Mouse (Mus musculus): ENCODE data around the gene Srsf2. TPM values are rescaled to one million over a fixed set of nuclear protein-coding genes. Genes with fewer than 3 reads are reported as not detected.
"Not testable (repeated sequence)": the region's sequence is repeated elsewhere in the genome, so short reads cannot be mapped to it uniquely, and the experiment has no call there.

Srsf2 gene
- 577 and 621 TPM in 2 replicates for polyA plus RNA-seq (2014; fragmentation: Nextera tagmentation; extraction: Ambion mirVana)

- peaks cover 5% of the 10 kb centered on the region for H3K36me3 ChIP-seq (ENCODE audit: control insufficient read depth, insufficient read depth, low read length)
- peak within 1 kb of the TSS; percentile 100 for H3K27ac ChIP-seq (ENCODE audit: low read depth, low read length)
- H3K4me3 ChIP-seq (ENCODE audit: low read depth, low read length) = peak within 1 kb of the TSS; percentile 90
- peak; percentile 88 for ATAC-seq (replicated peaks; ENCODE audit: insufficient number of reproducible peaks, low FRiP score, low TSS enrichment)
- H3K4me2 ChIP-seq = peak within 1 kb of the TSS; percentile 78
- H3K4me1 ChIP-seq (ENCODE audit: control insufficient read depth, insufficient read depth, low read length) = peaks cover 22% of the 10 kb centered on the region
- no peaks in the 10 kb centered on the region for H3K27me3 ChIP-seq (ENCODE audit: control insufficient read depth, insufficient read depth, low read length)
- peak within 1 kb of the TSS; percentile 98 for H3K9ac ChIP-seq (ENCODE audit: low read depth, low read length)
- under 1% methylated on average over 74 of the region's 74 CpGs for WGBS (ENCODE audit: insufficient replicate concordance)
- H3K9me3 ChIP-seq (replicated peaks; ENCODE audit: control insufficient read depth, low read length) = no peaks in the 10 kb centered on the region
Measured at GRCm38 (mm10) chr11:116852891-116853511, at the start of gene Srsf2. Gene Srsf2, minus strand, starts transcription at chr11:116853094.

GRCm38 (mm10) chr11:116902588-116902987 is 49.7 kb upstream of the Srsf2 start:
- H3K9me3 ChIP-seq (replicated peaks; ENCODE audit: control insufficient read depth, low read length); H3K4me1 ChIP-seq (ENCODE audit: control insufficient read depth, insufficient read depth, low read length); H3K9ac ChIP-seq (ENCODE audit: low read depth, low read length); H3K36me3 ChIP-seq (ENCODE audit: control insufficient read depth, insufficient read depth, low read length); H3K27ac ChIP-seq (ENCODE audit: low read depth, low read length); H3K4me3 ChIP-seq (ENCODE audit: low read depth, low read length); ATAC-seq (replicated peaks; ENCODE audit: insufficient number of reproducible peaks, low FRiP score, low TSS enrichment); H3K4me2 ChIP-seq: not testable (repeated sequence)
- peaks cover 35% of the 10 kb centered on the region for H3K27me3 ChIP-seq (ENCODE audit: control insufficient read depth, insufficient read depth, low read length)
- 83% methylated on average over 10 of the region's 10 CpGs for WGBS (ENCODE audit: insufficient replicate concordance)

- Histone ChIP-seq H3K4me2 (no peak overlapping the region), H3K4me3 (ENCODE audit: low read depth, low read length) (no peak overlapping the region), H3K9ac (ENCODE audit: low read depth, low read length) (no peak overlapping the region), H3K9me3 (replicated peaks; ENCODE audit: control insufficient read depth, low read length) (no peaks in the 10 kb centered on the region), H3K36me3 (ENCODE audit: control insufficient read depth, insufficient read depth, low read length) (no peaks in the 10 kb centered on the region), H3K27me3 (ENCODE audit: control insufficient read depth, insufficient read depth, low read length) (peaks cover 14% of the 10 kb centered on the region), H3K4me1 (ENCODE audit: control insufficient read depth, insufficient read depth, low read length) (no peaks in the 10 kb centered on the region), H3K27ac (ENCODE audit: low read depth, low read length) (no peak overlapping the region)
- ATAC-seq (replicated peaks; ENCODE audit: insufficient number of reproducible peaks, low FRiP score, low TSS enrichment) = no peak
- WGBS (ENCODE audit: insufficient replicate concordance) = 90% methylated on average over 12 of the region's 12 CpGs
Measured at GRCm38 (mm10) chr11:116899247-116899646, 46.4 kb upstream of the Srsf2 start.

- no peak for ATAC-seq (replicated peaks; ENCODE audit: insufficient number of reproducible peaks, low FRiP score, low TSS enrichment)
- H3K4me2 ChIP-seq = no peak overlapping the region
- no peaks in the 10 kb centered on the region for H3K9me3 ChIP-seq (replicated peaks; ENCODE audit: control insufficient read depth, low read length)
- H3K27ac ChIP-seq (ENCODE audit: low read depth, low read length) = no peak overlapping the region
- WGBS (ENCODE audit: insufficient replicate concordance) = 78% methylated on average over 3 of the region's 3 CpGs
- H3K4me3 ChIP-seq (ENCODE audit: low read depth, low read length) = no peak overlapping the region
- peaks cover 3% of the 10 kb centered on the region; the same call in 1 of the 2 replicates for H3K27me3 ChIP-seq (ENCODE audit: control insufficient read depth, insufficient read depth, low read length)
- no peaks in the 10 kb centered on the region for H3K36me3 ChIP-seq (ENCODE audit: control insufficient read depth, insufficient read depth, low read length)
- no peak overlapping the region for H3K9ac ChIP-seq (ENCODE audit: low read depth, low read length)
- no peaks in the 10 kb centered on the region for H3K4me1 ChIP-seq (ENCODE audit: control insufficient read depth, insufficient read depth, low read length)
Measured at GRCm38 (mm10) chr11:116895402-116895801, 42.5 kb upstream of the Srsf2 start.

GRCm38 (mm10) chr11:116893532-116894442 is 40.9 kb upstream of the Srsf2 start:
- 0 out of 2 replicates have a peak, but pooled peaks have one; percentile 22 for ATAC-seq (replicated peaks; ENCODE audit: insufficient number of reproducible peaks, low FRiP score, low TSS enrichment)
- no peak overlapping the region for H3K4me2 ChIP-seq
- no peaks in the 10 kb centered on the region for H3K4me1 ChIP-seq (ENCODE audit: control insufficient read depth, insufficient read depth, low read length)
- H3K9me3 ChIP-seq (replicated peaks; ENCODE audit: control insufficient read depth, low read length) = no peaks in the 10 kb centered on the region
- no peak overlapping the region for H3K4me3 ChIP-seq (ENCODE audit: low read depth, low read length)
- no peak overlapping the region for H3K9ac ChIP-seq (ENCODE audit: low read depth, low read length)
- WGBS (ENCODE audit: insufficient replicate concordance) = 70% methylated on average over 19 of the region's 19 CpGs
- H3K27ac ChIP-seq (ENCODE audit: low read depth, low read length) = no peak overlapping the region
- H3K27me3 ChIP-seq (ENCODE audit: control insufficient read depth, insufficient read depth, low read length) = peaks cover 5% of the 10 kb centered on the region; the same call in 1 of the 2 replicates
- H3K36me3 ChIP-seq (ENCODE audit: control insufficient read depth, insufficient read depth, low read length) = no peaks in the 10 kb centered on the region

GRCm38 (mm10) chr11:116887136-116887535 is 34.2 kb upstream of the Srsf2 start:
- no peak for ATAC-seq (replicated peaks; ENCODE audit: insufficient number of reproducible peaks, low FRiP score, low TSS enrichment)
- H3K27ac ChIP-seq (ENCODE audit: low read depth, low read length) = no peak overlapping the region
- H3K9me3 ChIP-seq (replicated peaks; ENCODE audit: control insufficient read depth, low read length) = no peaks in the 10 kb centered on the region
- no peaks in the 10 kb centered on the region for H3K4me1 ChIP-seq (ENCODE audit: control insufficient read depth, insufficient read depth, low read length)
- no peaks in the 10 kb centered on the region for H3K36me3 ChIP-seq (ENCODE audit: control insufficient read depth, insufficient read depth, low read length)
- H3K27me3 ChIP-seq (ENCODE audit: control insufficient read depth, insufficient read depth, low read length) = peaks cover 15% of the 10 kb centered on the region
- no peak overlapping the region for H3K4me3 ChIP-seq (ENCODE audit: low read depth, low read length)
- no peak overlapping the region for H3K9ac ChIP-seq (ENCODE audit: low read depth, low read length)
- H3K4me2 ChIP-seq = no peak overlapping the region
- WGBS (ENCODE audit: insufficient replicate concordance) = 59% methylated on average over 5 of the region's 5 CpGs

- Histone ChIP-seq H3K36me3 (ENCODE audit: control insufficient read depth, insufficient read depth, low read length) (no peaks in the 10 kb centered on the region), H3K27me3 (ENCODE audit: control insufficient read depth, insufficient read depth, low read length) (peaks cover 15% of the 10 kb centered on the region), H3K4me1 (ENCODE audit: control insufficient read depth, insufficient read depth, low read length) (no peaks in the 10 kb centered on the region), H3K9ac (ENCODE audit: low read depth, low read length) (peak overlapping the region; percentile 1; the same call in 1 of the 2 replicates), H3K9me3 (replicated peaks; ENCODE audit: control insufficient read depth, low read length) (no peaks in the 10 kb centered on the region), H3K27ac (ENCODE audit: low read depth, low read length) (no peak overlapping the region), H3K4me3 (ENCODE audit: low read depth, low read length) (peak overlapping the region; percentile 13), H3K4me2 (peak overlapping the region; percentile 58)
- 3% methylated on average over 27 of the region's 28 CpGs for WGBS (ENCODE audit: insufficient replicate concordance)
- ATAC-seq (replicated peaks; ENCODE audit: insufficient number of reproducible peaks, low FRiP score, low TSS enrichment) = 0 out of 2 replicates have a peak, but pooled peaks have one; percentile 12
Measured at GRCm38 (mm10) chr11:116885275-116886151, 32.6 kb upstream of the Srsf2 start.

- WGBS (ENCODE audit: insufficient replicate concordance) = 73% methylated on average over 6 of the region's 6 CpGs
- H3K27me3 ChIP-seq (ENCODE audit: control insufficient read depth, insufficient read depth, low read length) = peaks cover 13% of the 10 kb centered on the region; the same call in 1 of the 2 replicates
- H3K36me3 ChIP-seq (ENCODE audit: control insufficient read depth, insufficient read depth, low read length) = no peaks in the 10 kb centered on the region
- no peak overlapping the region for H3K4me3 ChIP-seq (ENCODE audit: low read depth, low read length)
- no peak overlapping the region for H3K9ac ChIP-seq (ENCODE audit: low read depth, low read length)
- H3K4me2 ChIP-seq = no peak overlapping the region
- H3K9me3 ChIP-seq (replicated peaks; ENCODE audit: control insufficient read depth, low read length) = no peaks in the 10 kb centered on the region
- no peak overlapping the region for H3K27ac ChIP-seq (ENCODE audit: low read depth, low read length)
- no peaks in the 10 kb centered on the region for H3K4me1 ChIP-seq (ENCODE audit: control insufficient read depth, insufficient read depth, low read length)
- no peak for ATAC-seq (replicated peaks; ENCODE audit: insufficient number of reproducible peaks, low FRiP score, low TSS enrichment)
Measured at GRCm38 (mm10) chr11:116884061-116884460, 31.2 kb upstream of the Srsf2 start.

All from heart, embryonic 11.5 days (tissue).